7 mouse cellular contexts compared by ENCODE assay signal in genomic region chr2:60962001-60962670, GRCm38 (mm10). TPM values are rescaled to one million over a fixed set of nuclear protein-coding genes. Genes with fewer than 3 reads are reported as not detected.
A peak's percentile ranks its signal among the peaks of the same experiment; 100 is the strongest.
DNase-seq lines count a peak whose midpoint lies in the region; ATAC-seq and TF ChIP-seq lines count a peak whose summit lies in the region.

No protein-coding gene starts in this region.

- DNase-seq in ES-E14 (ENCODE audit: low read depth, low spot score) = peak; percentile 39
- peak; percentile 83 for DNase-seq in adrenal gland, adult 2 months
- DNase-seq in forebrain, embryonic 14.5 days (ENCODE audit: low spot score) = peak; percentile 45
- peak; percentile 79 for DNase-seq in heart, postnatal 4 days
- DNase-seq in thymus, postnatal 4 days = peak; percentile 48

- H3K36me3 ChIP-seq in ES-E14 (ENCODE audit: control insufficient read depth, insufficient read depth, low read length, poor library complexity, severe bottlenecking) = no peaks in the 10 kb centered on the region
- H3K36me3 ChIP-seq in forebrain, embryonic 14.5 days (ENCODE audit: control insufficient read depth, insufficient read depth, low read length) = no peaks in the 10 kb centered on the region
- H3K36me3 ChIP-seq in limb, embryonic 13.5 days = no peaks in the 10 kb centered on the region
- no peaks in the 10 kb centered on the region for H3K36me3 ChIP-seq in midbrain, embryonic 13.5 days

- peaks cover 9% of the 10 kb centered on the region; the same call in 1 of the 2 replicates for H3K27me3 ChIP-seq in forebrain, embryonic 14.5 days (replicated peaks; ENCODE audit: control insufficient read depth, insufficient read depth, low read length)
- no peaks in the 10 kb centered on the region for H3K27me3 ChIP-seq in limb, embryonic 13.5 days
- peaks cover 26% of the 10 kb centered on the region for H3K27me3 ChIP-seq in midbrain, embryonic 13.5 days

- peak; percentile 82 for ATAC-seq in forebrain, embryonic 14.5 days
- ATAC-seq in limb, embryonic 13.5 days (ENCODE audit: low FRiP score, low read depth) = peak; percentile 91
- peak; percentile 89 for ATAC-seq in midbrain, embryonic 13.5 days

- no peak overlapping the region for H3K27ac ChIP-seq in ES-E14 (ENCODE audit: insufficient read depth, low read depth, low read length, poor library complexity, severe bottlenecking)
- peak overlapping the region; percentile 70; the same call in 1 of the 2 replicates for H3K27ac ChIP-seq in forebrain, embryonic 14.5 days (ENCODE audit: low read depth, low read length)
- H3K27ac ChIP-seq in limb, embryonic 13.5 days = peak overlapping the region; percentile 97
- peak overlapping the region; percentile 82 for H3K27ac ChIP-seq in midbrain, embryonic 13.5 days

- H3K9me3 ChIP-seq in ES-E14 (ENCODE audit: control insufficient read depth, insufficient read depth, low read depth, low read length) = no peaks in the 10 kb centered on the region
- H3K9me3 ChIP-seq in forebrain, embryonic 14.5 days (replicated peaks; ENCODE audit: control insufficient read depth, low read length) = no peaks in the 10 kb centered on the region
- H3K9me3 ChIP-seq in limb, embryonic 13.5 days = no peaks in the 10 kb centered on the region
- H3K9me3 ChIP-seq in midbrain, embryonic 13.5 days = no peaks in the 10 kb centered on the region

- peak overlapping the region; percentile 90 for H3K4me2 ChIP-seq in forebrain, embryonic 14.5 days (ENCODE audit: low read length)
- H3K4me2 ChIP-seq in limb, embryonic 13.5 days (replicated peaks) = peak overlapping the region; percentile 61
- H3K4me2 ChIP-seq in midbrain, embryonic 13.5 days (replicated peaks) = peak overlapping the region; percentile 80

- peak overlapping the region; percentile 69 for H3K9ac ChIP-seq in ES-E14 (ENCODE audit: insufficient read depth, low read depth, low read length, poor library complexity, severe bottlenecking)
- peak overlapping the region; percentile 69 for H3K9ac ChIP-seq in forebrain, embryonic 14.5 days (ENCODE audit: low read length)
- H3K9ac ChIP-seq in limb, embryonic 13.5 days = peak overlapping the region; percentile 92
- H3K9ac ChIP-seq in midbrain, embryonic 13.5 days (replicated peaks) = peak overlapping the region; percentile 82

- WGBS in forebrain, embryonic 14.5 days = under 1% methylated on average over 44 of the region's 64 CpGs
- under 1% methylated on average over 44 of the region's 64 CpGs for WGBS in limb, embryonic 13.5 days
- WGBS in midbrain, embryonic 13.5 days = under 1% methylated on average over 45 of the region's 64 CpGs

- peak overlapping the region; percentile 81 to 87 for H3K4me3 ChIP-seq in ES-E14 (ENCODE audit: insufficient read depth in 1 of 2, low read depth in 1 of 2, low read length in 2 of 2, poor library complexity in 1 of 2, severe bottlenecking in 1 of 2)
- peak overlapping the region; percentile 64 for H3K4me3 ChIP-seq in forebrain, embryonic 14.5 days (ENCODE audit: low read depth, low read length)
- peak overlapping the region; percentile 79 for H3K4me3 ChIP-seq in limb, embryonic 13.5 days
- peak overlapping the region; percentile 74 for H3K4me3 ChIP-seq in midbrain, embryonic 13.5 days (replicated peaks)

- in situ Hi-C loops in ES-E14 (cut with MboI; ENCODE audit: low sequenced_read_pairs in 2 of 2, unreplicated experiment in 2 of 2) = no loop called here

- H3K4me1 ChIP-seq in ES-E14 (ENCODE audit: control insufficient read depth in 2 of 2, insufficient read depth in 2 of 2, low read length in 2 of 2, poor library complexity in 1 of 2) = 0 out of 4 replicates have a peak, but pooled peaks cover 0 to 2% of the 10 kb centered on the region in 2 experiments
- H3K4me1 ChIP-seq in forebrain, embryonic 14.5 days (ENCODE audit: control insufficient read depth, insufficient read depth, low read length) = 0 out of 2 replicates have a peak, but pooled peaks cover 3% of the 10 kb centered on the region
- H3K4me1 ChIP-seq in limb, embryonic 13.5 days = peaks cover 30% of the 10 kb centered on the region
- H3K4me1 ChIP-seq in midbrain, embryonic 13.5 days (replicated peaks) = peaks cover 20% of the 10 kb centered on the region; the same call in 1 of the 2 replicates

TF ChIP-seq in ES-E14, 5 proteins besides CTCF, POLR2A, EP300 and RAD21:
- TF ChIP-seq ZC3H11A (IDR thresholded peaks at IDR 0.05; ENCODE audit: borderline replicate concordance, low read depth, low read length) (no peak), HCFC1 (IDR thresholded peaks at IDR 0.05; ENCODE audit: borderline replicate concordance, insufficient read depth, low read length) (no peak), CHD2 (IDR thresholded peaks at IDR 0.05; ENCODE audit: low read depth, low read length) (no peak), MAFK (IDR thresholded peaks at IDR 0.05; ENCODE audit: insufficient read depth, low read depth, low read length) (no peak), ZNF384 (IDR thresholded peaks at IDR 0.05; ENCODE audit: low read depth, low read length) (no peak)

RNA-seq across cellular contexts. Expression of gene Rbms1, which starts 0.9 kb away (rescaled TPM):
- 38.3 and 45.6 TPM in 2 replicates for total RNA-seq in ES-E14 (2012; rRNA removed)
- 10 to 100 TPM; 58.6 to 60.1 TPM for total RNA-seq in adrenal gland, adult 2 months (2021)
- polyA plus RNA-seq in adrenal gland, adult 2 months (2012; rRNA removed) = 118 and 119 TPM in 2 replicates
- polyA plus RNA-seq in forebrain, embryonic 14.5 days (2014; fragmentation: Nextera tagmentation; extraction: Ambion mirVana) = 20.0 and 21.6 TPM in 2 replicates
- 10 to 100 TPM; 95.2 to 98.9 TPM for total RNA-seq in heart, postnatal 4 days (2021)
- 112 and 116 TPM in 2 replicates for polyA plus RNA-seq in limb, embryonic 13.5 days (2015; fragmentation: Nextera tagmentation; extraction: Ambion mirVana)
- 29.5 and 32.0 TPM in 2 replicates for polyA plus RNA-seq in midbrain, embryonic 13.5 days (2015; fragmentation: Nextera tagmentation; extraction: Ambion mirVana)
